Mouse (Mus musculus): ENCODE measurements around the gene Krt34.

Gene Krt34

DNA sequence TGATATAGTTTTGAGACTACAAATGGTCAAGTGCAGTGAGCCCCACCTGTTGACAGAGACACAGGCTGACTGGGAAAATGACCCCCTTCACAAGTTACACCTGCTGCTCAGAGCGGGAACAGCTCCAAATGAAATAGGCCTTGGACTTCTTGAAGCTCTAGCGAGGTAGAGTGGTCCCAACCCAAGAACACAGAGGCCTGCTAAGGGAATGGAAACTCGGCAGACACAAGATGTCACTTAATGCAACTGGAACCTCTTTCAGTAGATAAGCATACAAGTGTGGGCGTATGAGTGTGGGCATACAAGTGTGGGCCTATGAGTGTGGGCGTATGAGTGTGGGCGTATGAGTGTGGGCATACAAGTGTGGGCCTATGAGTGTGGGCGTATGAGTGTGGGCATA lies 42.3 kb downstream of the Krt34 start:
- no peak for DNase-seq

DNA sequence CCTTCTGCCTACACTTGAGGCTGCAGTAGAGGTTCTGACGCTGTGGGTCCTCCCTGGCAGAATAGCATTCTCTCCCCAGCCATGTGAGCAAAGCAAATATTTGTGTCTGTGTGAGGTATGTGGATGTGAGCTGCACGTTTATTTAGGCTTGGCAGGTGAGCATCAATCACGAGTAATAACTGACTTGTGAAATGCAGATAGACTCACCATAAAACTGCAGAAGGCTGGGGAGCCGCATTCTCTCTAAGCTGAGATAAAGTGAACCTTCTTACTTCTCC lies 47.0 kb downstream of the Krt34 start:
- DNase-seq = no peak

GRCm38 (mm10) chr11:99993620-99994383 lies 47.6 kb downstream of the Krt34 start, which contains the start of gene Krtap17-1:
Gene Krtap17-1 (minus strand): TSS chr11:99993994.
- DNase-seq = peak; percentile 12

- no peak for DNase-seq
Measured at GRCm38 (mm10) chr11:99990571-99990970, 50.8 kb downstream of the Krt34 start.

DNA sequence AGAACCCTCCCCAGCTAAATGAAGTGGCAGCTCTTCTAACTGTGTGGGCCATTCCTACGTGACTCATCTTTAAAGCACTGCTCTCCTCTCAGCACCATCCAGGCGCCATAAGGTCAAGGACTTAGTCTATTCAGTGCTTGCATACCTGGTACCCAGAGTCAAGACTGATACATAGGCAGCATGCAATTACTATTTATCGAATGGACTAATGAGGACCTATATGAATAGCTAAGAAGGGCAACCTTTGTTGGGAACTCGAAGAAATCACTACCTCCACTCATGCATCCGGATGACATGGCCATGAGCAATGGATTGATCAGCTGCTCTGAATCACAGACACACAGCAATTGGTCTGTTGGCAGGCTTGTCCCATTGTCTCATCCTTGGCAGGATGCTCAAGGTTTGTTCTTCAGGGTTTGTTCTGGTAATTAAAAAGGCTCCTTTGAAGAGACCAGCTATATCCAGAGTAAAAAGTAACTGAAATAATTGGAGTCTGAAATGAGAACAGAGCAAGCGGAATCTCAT lies 51.4 kb downstream of the Krt34 start:
- DNase-seq = no peak

GRCm38 (mm10) chr11:99988530-99988929 lies 52.8 kb downstream of the Krt34 start:
- DNase-seq = no peak

All from retina, postnatal 1 day (tissue).